Comparison of ENCODE assay signal across 16 mouse cellular contexts in genomic region chr19:32237173-32237583, GRCm38 (mm10).
A peak's percentile ranks its signal among the peaks of the same experiment; 100 is the strongest.
DNase-seq lines count a peak whose midpoint lies in the region; ATAC-seq and TF ChIP-seq lines count a peak whose summit lies in the region.
"Had no signal": no experiment of that assay in that cellular context is flagged by ENCODE, and none has a peak within 500 bp of the region (broad histone marks: within the 10 kb centered on the region; RNA-seq: fewer than 3 reads in every experiment).

No protein-coding gene starts in this region.

- H3K4me3 ChIP-seq in kidney, embryonic 16.5 days (ENCODE audit: low read length), result no peak overlapping the region
- H3K4me3 ChIP-seq in MEL (ENCODE audit: control insufficient read depth in 1 of 2, insufficient read depth in 1 of 2, low read depth in 2 of 2, low read length in 2 of 2), result peak overlapping the region; percentile 63 to 83
- H3K4me3 ChIP-seq in liver, embryonic 14.5 days (ENCODE audit: insufficient read depth in 1 of 2, low read depth in 2 of 2, low read length in 2 of 2), result peak overlapping the region; percentile 74 to 85
- no peak overlapping the region for H3K4me3 ChIP-seq in forebrain, embryonic 14.5 days (ENCODE audit: low read depth, low read length)
- H3K4me3 ChIP-seq in intestine, postnatal 0 days (ENCODE audit: low read depth, low read length), result no peak overlapping the region
- H3K4me3 ChIP-seq: heart, embryonic 15.5 days; limb, embryonic 13.5 days; midbrain, embryonic 10.5 days had no signal

- peak overlapping the region; percentile 34; the same call in 1 of the 2 replicates for H3K27ac ChIP-seq in kidney, embryonic 16.5 days (ENCODE audit: low read length)
- H3K27ac ChIP-seq in MEL (ENCODE audit: control insufficient read depth, low read depth, low read length), result peak overlapping the region; percentile 100
- H3K27ac ChIP-seq in liver, embryonic 14.5 days, result peak overlapping the region; percentile 99
- no peak overlapping the region for H3K27ac ChIP-seq in forebrain, embryonic 14.5 days (ENCODE audit: low read depth, low read length)
- no peak overlapping the region for H3K27ac ChIP-seq in intestine, postnatal 0 days (ENCODE audit: low read depth, low read length)
- H3K27ac ChIP-seq: heart, embryonic 15.5 days; limb, embryonic 13.5 days; midbrain, embryonic 10.5 days had no signal

- peak; percentile 63 to 80; a peak in 3 of 4 replicates for TF ChIP-seq EP300 in MEL (IDR thresholded peaks at IDR 0.05; ENCODE audit: low read depth in 1 of 2, low read length in 2 of 2)
- TF ChIP-seq EP300 in liver, embryonic 14.5 days (IDR thresholded peaks at IDR 0.05; ENCODE audit: low read depth), result peak; percentile 81

- 81% methylated on average over 3 of the region's 3 CpGs for WGBS in kidney, embryonic 16.5 days
- WGBS in liver, embryonic 14.5 days (ENCODE audit: insufficient replicate concordance), result 21% methylated on average over 3 of the region's 3 CpGs
- 80% methylated on average over 3 of the region's 3 CpGs for WGBS in forebrain, embryonic 14.5 days
- WGBS in intestine, postnatal 0 days, result 91% methylated on average over 3 of the region's 3 CpGs

- peak; percentile 8; the same call in 1 of the 2 replicates for ATAC-seq in kidney, embryonic 16.5 days (ENCODE audit: low FRiP score, low TSS enrichment)
- peak; percentile 41; the same call in 1 of the 2 replicates for ATAC-seq in erythroblast, adult 5-6 weeks (replicated peaks; ENCODE audit: low FRiP score, poor library complexity, severe bottlenecking)
- ATAC-seq in liver, embryonic 14.5 days (ENCODE audit: insufficient read depth), result peak; percentile 65
- ATAC-seq in forebrain, embryonic 14.5 days, result no peak
- ATAC-seq in intestine, postnatal 0 days, result no peak
- ATAC-seq: forebrain, postnatal 0 days; lung, postnatal 0 days had no signal

- no peak for TF ChIP-seq RAD21 in MEL (IDR thresholded peaks at IDR 0.05; ENCODE audit: low read depth, low read length)

- no peak overlapping the region for H3K9ac ChIP-seq in kidney, embryonic 16.5 days (replicated peaks; ENCODE audit: low read length)
- peak overlapping the region; percentile 77 for H3K9ac ChIP-seq in MEL (ENCODE audit: control insufficient read depth, low read depth, low read length, poor library complexity, severe bottlenecking)
- peak overlapping the region; percentile 91 for H3K9ac ChIP-seq in liver, embryonic 14.5 days (replicated peaks)
- no peak overlapping the region for H3K9ac ChIP-seq in forebrain, embryonic 14.5 days (ENCODE audit: low read length)
- no peak overlapping the region for H3K9ac ChIP-seq in intestine, postnatal 0 days (ENCODE audit: low read depth, low read length)
- H3K9ac ChIP-seq: forebrain, postnatal 0 days; heart, embryonic 15.5 days; limb, embryonic 13.5 days had no signal

- H3K4me2 ChIP-seq in kidney, embryonic 16.5 days (replicated peaks; ENCODE audit: low read depth, low read length), result no peak overlapping the region
- peak overlapping the region; percentile 89 for H3K4me2 ChIP-seq in liver, embryonic 14.5 days (ENCODE audit: low read depth)
- H3K4me2 ChIP-seq in forebrain, embryonic 14.5 days (ENCODE audit: low read length), result no peak overlapping the region
- no peak overlapping the region for H3K4me2 ChIP-seq in intestine, postnatal 0 days (replicated peaks; ENCODE audit: low read depth)
- H3K4me2 ChIP-seq: heart, embryonic 15.5 days; limb, embryonic 13.5 days had no signal

- no peaks in the 10 kb centered on the region for H3K36me3 ChIP-seq in kidney, embryonic 16.5 days (ENCODE audit: insufficient read depth, low read length)
- H3K36me3 ChIP-seq in MEL (ENCODE audit: control insufficient read depth in 1 of 2, insufficient read depth in 2 of 2, low read length in 2 of 2), result peaks cover 2 to 23% of the 10 kb centered on the region in 2 experiments; a peak in 2 of 4 replicates
- peaks cover 4% of the 10 kb centered on the region for H3K36me3 ChIP-seq in liver, embryonic 14.5 days (replicated peaks; ENCODE audit: control insufficient read depth, insufficient read depth, low read depth)
- H3K36me3 ChIP-seq in forebrain, embryonic 14.5 days (ENCODE audit: control insufficient read depth, insufficient read depth, low read length), result no peaks in the 10 kb centered on the region
- no peaks in the 10 kb centered on the region for H3K36me3 ChIP-seq in intestine, postnatal 0 days (ENCODE audit: control insufficient read depth, insufficient read depth)
- H3K36me3 ChIP-seq: heart, embryonic 15.5 days; limb, embryonic 13.5 days; midbrain, embryonic 10.5 days had no signal

- H3K27me3 ChIP-seq in kidney, embryonic 16.5 days (ENCODE audit: insufficient read depth, low read length), result no peaks in the 10 kb centered on the region
- H3K27me3 ChIP-seq in MEL (ENCODE audit: control insufficient read depth in 1 of 2, insufficient read depth in 2 of 2, low read length in 2 of 2), result no peaks in the 10 kb centered on the region
- no peaks in the 10 kb centered on the region for H3K27me3 ChIP-seq in liver, embryonic 14.5 days (ENCODE audit: control insufficient read depth, insufficient read depth, low read length)
- H3K27me3 ChIP-seq in forebrain, embryonic 14.5 days (replicated peaks; ENCODE audit: control insufficient read depth, insufficient read depth, low read length), result no peaks in the 10 kb centered on the region
- H3K27me3 ChIP-seq in intestine, postnatal 0 days (replicated peaks; ENCODE audit: control insufficient read depth, insufficient read depth, low read length), result no peaks in the 10 kb centered on the region
- H3K27me3 ChIP-seq: heart, embryonic 15.5 days; limb, embryonic 13.5 days had no signal

- H3K9me3 ChIP-seq in kidney, embryonic 16.5 days (ENCODE audit: low read length), result no peaks in the 10 kb centered on the region
- no peaks in the 10 kb centered on the region for H3K9me3 ChIP-seq in MEL (replicated peaks; ENCODE audit: insufficient read depth, low read length)
- no peaks in the 10 kb centered on the region for H3K9me3 ChIP-seq in liver, embryonic 14.5 days (ENCODE audit: control insufficient read depth, low read length)
- no peaks in the 10 kb centered on the region for H3K9me3 ChIP-seq in forebrain, embryonic 14.5 days (replicated peaks; ENCODE audit: control insufficient read depth, low read length)
- no peaks in the 10 kb centered on the region for H3K9me3 ChIP-seq in intestine, postnatal 0 days (ENCODE audit: control insufficient read depth)
- H3K9me3 ChIP-seq: heart, embryonic 15.5 days; limb, embryonic 13.5 days; midbrain, embryonic 10.5 days had no signal

- no peak for TF ChIP-seq POLR2A in MEL (IDR thresholded peaks at IDR 0.05; ENCODE audit: control insufficient read depth in 1 of 2, insufficient read depth in 1 of 2, low read depth in 1 of 2, low read length in 2 of 2, poor library complexity in 1 of 2)

- peaks cover 34% of the 10 kb centered on the region for H3K79me2 ChIP-seq in MEL (ENCODE audit: control insufficient read depth, insufficient read depth, low read length, poor library complexity)

- TF ChIP-seq CTCF in MEL (IDR thresholded peaks at IDR 0.05 in 2 of 3, conservative IDR thresholded peaks at IDR 0.05 in 1 of 3; ENCODE audit: control insufficient read depth in 1 of 3, insufficient read depth in 1 of 3, low read depth in 2 of 3, low read length in 3 of 3, poor library complexity in 1 of 3, severe bottlenecking in 1 of 3), result no peak
- TF ChIP-seq CTCF in liver, embryonic 14.5 days (IDR thresholded peaks at IDR 0.05; ENCODE audit: low read depth), result no peak
- no peak for TF ChIP-seq CTCF in intestine, postnatal 0 days (IDR thresholded peaks at IDR 0.05; ENCODE audit: low read depth)

- H3K4me1 ChIP-seq in kidney, embryonic 16.5 days (ENCODE audit: insufficient read depth, low read length), result peaks cover 35% of the 10 kb centered on the region
- peaks cover 11 to 27% of the 10 kb centered on the region in 2 experiments for H3K4me1 ChIP-seq in MEL (ENCODE audit: control insufficient read depth in 1 of 2, insufficient read depth in 2 of 2, low read length in 2 of 2)
- H3K4me1 ChIP-seq in liver, embryonic 14.5 days (replicated peaks; ENCODE audit: control insufficient read depth in 2 of 2, insufficient read depth in 2 of 2, low read length in 1 of 2), result peaks cover 43 to 52% of the 10 kb centered on the region in 2 experiments
- no peaks in the 10 kb centered on the region for H3K4me1 ChIP-seq in forebrain, embryonic 14.5 days (ENCODE audit: control insufficient read depth, insufficient read depth, low read length)
- H3K4me1 ChIP-seq in intestine, postnatal 0 days (replicated peaks; ENCODE audit: control insufficient read depth, insufficient read depth, low read length), result no peaks in the 10 kb centered on the region

- DNase-seq in kidney, postnatal 25 days, result no peak
- DNase-seq in MEL (ENCODE audit: low read depth, low spot score), result peak; percentile 56
- DNase-seq in liver, embryonic 14.5 days (ENCODE audit: low read depth in 3 of 3, low spot score in 3 of 3), result peak in 2 of 3 experiments; percentile 57 to 58
- DNase-seq in frontal cortex, postnatal 25 days (ENCODE audit: low spot score in 2 of 2), result no peak
- DNase-seq in forebrain, embryonic 14.5 days (ENCODE audit: low spot score), result no peak
- DNase-seq: cerebellum, adult 18-20 months; cerebellum, postnatal 36 days; forebrain, postnatal 0 days; right cerebral cortex, postnatal 4 days had no signal

TF ChIP-seq in MEL, 35 proteins besides CTCF, POLR2A, EP300 and RAD21 (continues in another document):
- TF ChIP-seq HCFC1 (IDR thresholded peaks at IDR 0.05; ENCODE audit: low read depth, low read length), result no peak
- no peak for TF ChIP-seq SMC3 (IDR thresholded peaks at IDR 0.05; ENCODE audit: low read depth, low read length)
- TF ChIP-seq ZNF384 (IDR thresholded peaks at IDR 0.05; ENCODE audit: low read depth, low read length), result no peak
- TF ChIP-seq CHD1 (IDR thresholded peaks at IDR 0.05; ENCODE audit: low read depth, low read length), result no peak
- peak; percentile 71 for TF ChIP-seq ETS1 (IDR thresholded peaks at IDR 0.05; ENCODE audit: low read depth, low read length)
- no peak for TF ChIP-seq UBTF (IDR thresholded peaks at IDR 0.05; ENCODE audit: borderline replicate concordance, insufficient read depth, low read depth, low read length)
- TF ChIP-seq MYC (IDR thresholded peaks at IDR 0.05; ENCODE audit: low read depth, low read length), result peak; percentile 48; the same call in 1 of the 2 replicates
- no peak for TF ChIP-seq NRF1 (IDR thresholded peaks at IDR 0.05; ENCODE audit: insufficient read depth, low read depth, low read length, poor library complexity, severe bottlenecking)
- TF ChIP-seq ZMIZ1 (IDR thresholded peaks at IDR 0.05; ENCODE audit: low read depth, low read length), result no peak
- no peak for TF ChIP-seq ZKSCAN1 (IDR thresholded peaks at IDR 0.05; ENCODE audit: low read depth, low read length)
- TF ChIP-seq NELFE (IDR thresholded peaks at IDR 0.05; ENCODE audit: low read depth, low read length), result no peak
- no peak for TF ChIP-seq JUND (IDR thresholded peaks at IDR 0.05; ENCODE audit: low read depth, low read length)
- TF ChIP-seq TCF12 (IDR thresholded peaks at IDR 0.05; ENCODE audit: low read depth, low read length), result peak; percentile 68
- no peak for TF ChIP-seq USF2 (IDR thresholded peaks at IDR 0.05; ENCODE audit: borderline replicate concordance in 1 of 2, insufficient read depth in 1 of 2, low read depth in 1 of 2, low read length in 2 of 2)
- no peak for TF ChIP-seq GABPA (IDR thresholded peaks at IDR 0.05; ENCODE audit: low read depth, low read length)
- TF ChIP-seq MAZ (IDR thresholded peaks at IDR 0.05; ENCODE audit: low read depth, low read length), result no peak

Comparison
In these comparisons a context has a peak if more than half of its experiments do, and no peak if none do; other contexts are left out.
1. ATAC-seq: peak in kidney, embryonic 16.5 days (single experiment), erythroblast, adult 5-6 weeks (single experiment) and liver, embryonic 14.5 days (single experiment); none in forebrain, embryonic 14.5 days (single experiment) and intestine, postnatal 0 days (single experiment).
2. H3K27ac ChIP-seq: peak in kidney, embryonic 16.5 days (single experiment), MEL (single experiment) and liver, embryonic 14.5 days (single experiment); none in forebrain, embryonic 14.5 days (single experiment) and intestine, postnatal 0 days (single experiment).
3. H3K4me3 ChIP-seq: peak in MEL (2 of 2) and liver, embryonic 14.5 days (2 of 2); none in kidney, embryonic 16.5 days (single experiment), forebrain, embryonic 14.5 days (single experiment) and intestine, postnatal 0 days (single experiment).
4. H3K9ac ChIP-seq: peak in MEL (single experiment) and liver, embryonic 14.5 days (single experiment); none in kidney, embryonic 16.5 days (single experiment), forebrain, embryonic 14.5 days (single experiment) and intestine, postnatal 0 days (single experiment).
5. DNase-seq: peak in MEL (single experiment) and liver, embryonic 14.5 days (2 of 3); none in kidney, postnatal 25 days (0 of 2), frontal cortex, postnatal 25 days (0 of 2) and forebrain, embryonic 14.5 days (single experiment).